Mouse (Mus musculus): ENCODE measurements around the gene Pfas.
"Not testable (repeated sequence)": the region's sequence is repeated elsewhere in the genome, so short reads cannot be mapped to it uniquely, and the experiment has no call there.

DNA sequence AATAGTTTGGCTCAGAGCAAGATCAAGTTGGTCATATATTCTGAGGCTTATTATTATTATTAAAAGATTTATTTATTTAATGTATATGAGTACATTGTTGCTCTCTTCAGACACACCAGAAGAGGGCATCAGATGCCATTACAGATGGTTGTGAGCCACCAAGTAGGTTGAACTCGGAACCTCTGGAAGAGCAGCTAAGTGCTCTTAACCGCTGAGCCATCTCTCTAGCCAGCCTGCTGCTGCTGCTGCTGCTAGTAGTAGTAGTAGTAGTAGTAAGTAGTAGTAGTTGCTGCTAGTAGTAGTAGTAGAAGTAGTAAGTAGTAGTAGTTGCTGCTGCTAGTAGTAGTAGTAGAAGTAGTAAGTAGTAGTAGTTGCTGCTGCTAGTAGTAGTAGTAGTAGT, 3.2 kb upstream of the Pfas start:
- TF ChIP-seq POLR2A (IDR thresholded peaks at IDR 0.05; ENCODE audit: insufficient read length, low read depth); MYOG (IDR thresholded peaks at IDR 0.05; ENCODE audit: control insufficient read depth in 1 of 3, insufficient read depth in 1 of 3, insufficient read length in 2 of 3, low read depth in 2 of 3); USF1 (IDR thresholded peaks at IDR 0.05; ENCODE audit: low read depth): not testable (repeated sequence)
